Mouse (Mus musculus): Measurements from ENCODE around the gene Ralgps1. TPM values are rescaled to one million over a fixed set of nuclear protein-coding genes. Genes with fewer than 3 reads are reported as not detected.

The Ralgps1 gene
- polyA plus RNA-seq, 1 experiment from 2014 or later: 14.6 TPM

DNA sequence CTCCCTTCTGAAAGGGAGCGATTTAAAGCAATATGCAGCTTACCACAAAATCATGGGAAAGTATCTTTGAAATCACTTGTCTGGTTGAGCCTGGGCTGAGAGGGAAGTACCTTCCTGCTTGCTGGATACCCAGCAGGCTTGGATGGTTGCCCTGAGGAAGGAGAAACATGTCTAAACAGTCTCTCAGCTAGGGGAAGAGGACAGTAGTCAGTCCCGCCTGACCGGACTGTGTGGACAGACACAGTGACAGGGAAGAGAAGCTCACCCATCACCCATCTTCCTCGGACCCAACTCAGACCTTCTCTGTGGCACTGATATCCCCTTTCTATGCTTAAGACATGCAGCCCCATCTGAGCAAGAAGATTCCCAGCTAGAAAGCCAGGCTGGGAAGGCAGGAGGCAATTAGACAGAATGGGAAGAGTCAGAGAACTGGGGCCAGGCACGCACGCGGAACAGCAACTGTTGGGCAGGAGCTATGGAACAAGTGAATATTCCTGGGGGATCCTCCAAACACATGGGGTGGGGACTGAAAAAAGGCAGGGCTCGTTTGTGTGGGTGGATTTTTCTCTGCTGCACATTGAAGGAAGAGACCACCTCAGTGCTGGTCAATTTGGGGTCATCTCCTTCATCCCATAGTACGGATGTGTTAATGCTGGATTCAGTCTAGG is 116.8 kb downstream of the Ralgps1 start:
- WGBS: 88% methylated on average over 9 of the region's 9 CpGs
- ATAC-seq (ENCODE audit: insufficient read depth, low FRiP score, low TSS enrichment): no peak
- no peak overlapping the region for H3K27ac ChIP-seq (ENCODE audit: low read depth, low read length)

DNA sequence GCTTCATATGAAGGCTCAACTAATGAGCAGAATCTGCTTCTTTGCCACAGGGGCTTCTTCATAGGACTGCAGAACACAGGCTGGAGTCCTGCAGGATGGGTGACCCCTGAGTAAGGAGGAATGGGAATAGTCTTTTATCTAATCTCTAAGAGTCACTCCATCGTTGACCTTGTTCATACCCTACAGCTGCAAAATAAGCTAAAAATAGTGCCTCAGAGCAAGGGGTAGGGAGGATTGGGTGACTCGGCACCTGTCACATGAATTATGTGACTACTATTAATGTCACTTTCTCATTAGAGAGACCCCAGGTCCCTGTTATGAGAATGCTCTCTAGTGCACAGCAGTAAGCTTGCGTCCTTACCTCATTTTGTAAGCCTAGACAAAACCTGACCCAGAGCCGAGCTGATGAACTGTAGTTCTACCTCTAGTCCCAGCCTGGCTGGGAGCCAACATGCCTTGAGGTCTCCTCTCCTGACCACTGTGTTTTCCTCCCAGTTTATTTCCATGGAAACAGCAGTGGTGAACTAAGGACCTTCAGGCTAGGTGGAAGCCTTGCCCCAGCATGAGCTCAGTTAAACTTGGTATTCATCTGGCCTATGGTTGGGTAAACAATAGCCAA is 117.6 kb downstream of the Ralgps1 start:
- 78% methylated on average over 4 of the region's 4 CpGs for WGBS
- DNase-seq (ENCODE audit: low spot score): no peak
- no peak for ATAC-seq (ENCODE audit: insufficient read depth, low FRiP score, low TSS enrichment)

More for the DNA sequence above, 116.8 kb downstream of the Ralgps1 start:
- Histone ChIP-seq H3K36me3 (ENCODE audit: control insufficient read depth, insufficient read depth, low read length) (no peaks in the 10 kb centered on the region), H3K9me3 (ENCODE audit: control insufficient read depth, low read length) (no peaks in the 10 kb centered on the region), H3K9ac (ENCODE audit: low read length) (no peak overlapping the region), H3K27me3 (ENCODE audit: control insufficient read depth, insufficient read depth, low read length) (no peaks in the 10 kb centered on the region), H3K4me2 (ENCODE audit: low read depth) (no peak overlapping the region), H3K4me3 (ENCODE audit: low read depth, low read length) (no peak overlapping the region), H3K4me1 (ENCODE audit: control insufficient read depth, insufficient read depth, low read length) (no peaks in the 10 kb centered on the region)
- no peak for DNase-seq (ENCODE audit: low spot score)

DNA sequence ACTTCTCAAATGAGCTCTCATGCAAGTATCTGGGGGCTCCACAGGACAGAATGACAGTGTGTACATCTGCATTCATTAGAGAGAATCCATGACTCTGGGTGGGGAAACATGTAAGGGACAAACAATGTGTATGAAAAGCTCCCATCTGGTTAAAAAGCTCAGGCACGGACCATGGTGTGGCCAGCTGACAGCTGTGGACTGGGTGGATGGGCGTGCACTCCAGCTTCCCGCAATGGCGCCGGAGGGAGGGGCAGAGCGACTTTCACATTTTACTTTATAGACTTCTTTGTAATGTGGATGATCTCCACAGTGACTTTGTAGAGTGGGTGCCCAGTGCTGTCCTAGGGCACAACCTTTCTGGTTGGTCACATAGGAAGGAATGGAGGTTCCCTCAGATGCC is 118.5 kb downstream of the Ralgps1 start:
- no peak for ATAC-seq (ENCODE audit: insufficient read depth, low FRiP score, low TSS enrichment)
- H3K4me2 ChIP-seq (ENCODE audit: low read depth): no peak overlapping the region
- H3K36me3 ChIP-seq (ENCODE audit: control insufficient read depth, insufficient read depth, low read length): no peaks in the 10 kb centered on the region
- H3K9ac ChIP-seq (ENCODE audit: low read length): no peak overlapping the region
- no peaks in the 10 kb centered on the region for H3K27me3 ChIP-seq (ENCODE audit: control insufficient read depth, insufficient read depth, low read length)
- no peak overlapping the region for H3K27ac ChIP-seq (ENCODE audit: low read depth, low read length)
- no peaks in the 10 kb centered on the region for H3K4me1 ChIP-seq (ENCODE audit: control insufficient read depth, insufficient read depth, low read length)
- H3K9me3 ChIP-seq (ENCODE audit: control insufficient read depth, low read length): no peaks in the 10 kb centered on the region
- DNase-seq (ENCODE audit: low spot score): no peak
- H3K4me3 ChIP-seq (ENCODE audit: low read depth, low read length): no peak overlapping the region
- WGBS: 97% methylated on average over 6 of the region's 6 CpGs

More for the DNA sequence above, 117.6 kb downstream of the Ralgps1 start:
- H3K36me3 ChIP-seq (ENCODE audit: control insufficient read depth, insufficient read depth, low read length): no peaks in the 10 kb centered on the region
- no peak overlapping the region for H3K27ac ChIP-seq (ENCODE audit: low read depth, low read length)
- H3K9ac ChIP-seq (ENCODE audit: low read length): no peak overlapping the region
- no peaks in the 10 kb centered on the region for H3K27me3 ChIP-seq (ENCODE audit: control insufficient read depth, insufficient read depth, low read length)
- no peak overlapping the region for H3K4me2 ChIP-seq (ENCODE audit: low read depth)
- no peaks in the 10 kb centered on the region for H3K4me1 ChIP-seq (ENCODE audit: control insufficient read depth, insufficient read depth, low read length)
- H3K9me3 ChIP-seq (ENCODE audit: control insufficient read depth, low read length): no peaks in the 10 kb centered on the region
- H3K4me3 ChIP-seq (ENCODE audit: low read depth, low read length): no peak overlapping the region

GRCm38 (mm10) chr2:33249922-33250633 is 121.2 kb downstream of the Ralgps1 start:
- H3K9me3 ChIP-seq (ENCODE audit: control insufficient read depth, low read length): no peaks in the 10 kb centered on the region
- H3K4me1 ChIP-seq (ENCODE audit: control insufficient read depth, insufficient read depth, low read length): no peaks in the 10 kb centered on the region
- no peaks in the 10 kb centered on the region; the same call in 1 of the 2 replicates for H3K36me3 ChIP-seq (ENCODE audit: control insufficient read depth, insufficient read depth, low read length)
- no peak overlapping the region for H3K4me2 ChIP-seq (ENCODE audit: low read depth)
- no peaks in the 10 kb centered on the region for H3K27me3 ChIP-seq (ENCODE audit: control insufficient read depth, insufficient read depth, low read length)
- DNase-seq (ENCODE audit: low spot score): no peak
- H3K27ac ChIP-seq (ENCODE audit: low read depth, low read length): no peak overlapping the region
- WGBS: 67% methylated on average over 3 of the region's 3 CpGs
- H3K9ac ChIP-seq (ENCODE audit: low read length): no peak overlapping the region
- H3K4me3 ChIP-seq (ENCODE audit: low read depth, low read length): no peak overlapping the region
- no peak for ATAC-seq (ENCODE audit: insufficient read depth, low FRiP score, low TSS enrichment)

DNA sequence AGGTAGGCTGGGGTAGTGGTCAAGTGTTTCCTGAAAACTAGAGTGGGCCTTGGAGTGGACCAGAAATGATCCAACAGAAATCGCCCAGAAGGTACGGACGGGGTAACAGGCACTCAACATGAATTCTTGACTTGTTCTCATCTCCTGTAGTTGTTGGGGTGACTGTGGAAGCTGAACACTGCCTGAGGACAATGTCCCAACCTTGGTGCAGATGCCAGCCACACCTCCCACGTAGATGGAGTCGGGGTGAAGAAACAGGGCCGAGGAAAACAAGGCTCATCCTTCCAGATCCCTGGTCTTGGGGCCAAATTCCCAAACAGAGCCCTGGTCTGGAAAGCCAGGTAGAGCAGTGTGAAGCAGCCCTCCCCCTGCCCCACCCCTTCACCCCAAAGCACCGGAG is 122.7 kb downstream of the Ralgps1 start:
- H3K27me3 ChIP-seq (ENCODE audit: control insufficient read depth, insufficient read depth, low read length): no peaks in the 10 kb centered on the region
- H3K9me3 ChIP-seq (ENCODE audit: control insufficient read depth, low read length): no peaks in the 10 kb centered on the region
- no peak overlapping the region for H3K4me2 ChIP-seq (ENCODE audit: low read depth)
- DNase-seq (ENCODE audit: low spot score): no peak
- no peak overlapping the region for H3K27ac ChIP-seq (ENCODE audit: low read depth, low read length)
- WGBS: 89% methylated on average over 7 of the region's 7 CpGs
- no peak overlapping the region for H3K9ac ChIP-seq (ENCODE audit: low read length)
- no peak for ATAC-seq (ENCODE audit: insufficient read depth, low FRiP score, low TSS enrichment)
- H3K4me1 ChIP-seq (ENCODE audit: control insufficient read depth, insufficient read depth, low read length): no peaks in the 10 kb centered on the region
- peaks cover 2% of the 10 kb centered on the region; the same call in 1 of the 2 replicates for H3K36me3 ChIP-seq (ENCODE audit: control insufficient read depth, insufficient read depth, low read length)
- H3K4me3 ChIP-seq (ENCODE audit: low read depth, low read length): no peak overlapping the region

DNA sequence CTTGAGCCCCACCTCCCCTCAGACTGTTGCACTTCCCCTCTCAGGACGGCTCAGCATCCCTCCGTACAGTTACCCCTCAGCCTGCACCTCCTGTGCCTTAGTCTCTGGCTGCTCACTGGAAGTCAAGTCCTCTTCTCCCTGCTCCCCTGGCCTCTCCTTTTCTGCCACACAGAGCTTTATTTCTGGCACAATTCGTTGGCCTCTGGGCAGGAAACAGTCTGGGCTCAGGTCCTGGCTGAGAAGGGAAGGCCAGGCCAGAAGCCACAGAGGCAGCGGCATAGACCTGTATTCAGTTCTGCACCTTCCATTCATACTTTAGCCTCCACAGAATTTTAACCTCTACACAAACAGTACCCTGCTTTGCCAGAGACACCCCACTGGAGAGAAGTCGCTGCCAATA is 124.4 kb downstream of the Ralgps1 start:
- ATAC-seq (ENCODE audit: insufficient read depth, low FRiP score, low TSS enrichment) (no peak), DNase-seq (ENCODE audit: low spot score) (no peak)
- no peaks in the 10 kb centered on the region for H3K4me1 ChIP-seq (ENCODE audit: control insufficient read depth, insufficient read depth, low read length)
- no peak overlapping the region for H3K4me2 ChIP-seq (ENCODE audit: low read depth)
- no peak overlapping the region for H3K4me3 ChIP-seq (ENCODE audit: low read depth, low read length)
- no peaks in the 10 kb centered on the region for H3K27me3 ChIP-seq (ENCODE audit: control insufficient read depth, insufficient read depth, low read length)
- peaks cover 2% of the 10 kb centered on the region; the same call in 1 of the 2 replicates for H3K36me3 ChIP-seq (ENCODE audit: control insufficient read depth, insufficient read depth, low read length)
- H3K9ac ChIP-seq (ENCODE audit: low read length): no peak overlapping the region
- 83% methylated on average over 5 of the region's 5 CpGs for WGBS
- no peak overlapping the region for H3K27ac ChIP-seq (ENCODE audit: low read depth, low read length)
- H3K9me3 ChIP-seq (ENCODE audit: control insufficient read depth, low read length): no peaks in the 10 kb centered on the region

DNA sequence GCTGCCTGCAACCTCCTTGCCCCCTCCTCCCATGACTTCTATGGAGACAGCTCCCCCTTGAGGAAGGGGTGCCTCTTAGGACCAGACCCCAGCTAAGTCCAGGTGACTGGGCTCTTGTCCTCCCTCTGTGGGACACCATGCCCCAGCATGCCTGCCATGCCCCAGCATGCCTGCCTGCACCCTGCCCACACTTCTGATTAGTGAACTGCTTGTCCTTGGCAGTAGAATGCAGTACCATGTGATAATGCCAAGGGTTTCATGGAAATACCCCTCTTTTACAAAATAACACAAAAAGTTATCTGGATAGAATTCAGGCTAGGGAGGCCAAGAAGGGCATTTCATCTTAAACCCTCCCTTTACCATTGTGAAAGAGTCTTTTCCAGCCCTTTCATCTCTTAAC is 125.9 kb downstream of the Ralgps1 start:
- Histone ChIP-seq H3K27ac (ENCODE audit: low read depth, low read length) (no peak overlapping the region), H3K9ac (ENCODE audit: low read length) (no peak overlapping the region), H3K36me3 (ENCODE audit: control insufficient read depth, insufficient read depth, low read length) (peaks cover 2% of the 10 kb centered on the region; the same call in 1 of the 2 replicates), H3K9me3 (ENCODE audit: control insufficient read depth, low read length) (no peaks in the 10 kb centered on the region), H3K4me1 (ENCODE audit: control insufficient read depth, insufficient read depth, low read length) (no peaks in the 10 kb centered on the region), H3K4me3 (ENCODE audit: low read depth, low read length) (no peak overlapping the region), H3K27me3 (ENCODE audit: control insufficient read depth, insufficient read depth, low read length) (no peaks in the 10 kb centered on the region), H3K4me2 (ENCODE audit: low read depth) (no peak overlapping the region)
- ATAC-seq (ENCODE audit: insufficient read depth, low FRiP score, low TSS enrichment): no peak
- no peak for DNase-seq (ENCODE audit: low spot score)

GRCm38 (mm10) chr2:33244880-33245279 is 126.4 kb downstream of the Ralgps1 start:
- peaks cover 2% of the 10 kb centered on the region; the same call in 1 of the 2 replicates for H3K36me3 ChIP-seq (ENCODE audit: control insufficient read depth, insufficient read depth, low read length)
- 89% methylated on average over 6 of the region's 6 CpGs for WGBS
- H3K9ac ChIP-seq (ENCODE audit: low read length): no peak overlapping the region
- H3K4me1 ChIP-seq (ENCODE audit: control insufficient read depth, insufficient read depth, low read length): no peaks in the 10 kb centered on the region
- DNase-seq (ENCODE audit: low spot score) (no peak), ATAC-seq (ENCODE audit: insufficient read depth, low FRiP score, low TSS enrichment) (no peak)
- H3K9me3 ChIP-seq (ENCODE audit: control insufficient read depth, low read length): no peaks in the 10 kb centered on the region
- no peak overlapping the region for H3K4me3 ChIP-seq (ENCODE audit: low read depth, low read length)
- no peak overlapping the region for H3K27ac ChIP-seq (ENCODE audit: low read depth, low read length)
- no peak overlapping the region for H3K4me2 ChIP-seq (ENCODE audit: low read depth)
- H3K27me3 ChIP-seq (ENCODE audit: control insufficient read depth, insufficient read depth, low read length): no peaks in the 10 kb centered on the region

Measured in neural tube, embryonic 11.5 days (tissue).